Mouse (Mus musculus): ENCODE data around the gene Pygb.
A peak's percentile ranks its signal among the peaks of the same experiment; 100 is the strongest.

Gene Pygb

GRCm38 (mm10) chr2:150793320-150793719 is 6.8 kb downstream of the Pygb start:
- no peak for DNase-seq

DNA sequence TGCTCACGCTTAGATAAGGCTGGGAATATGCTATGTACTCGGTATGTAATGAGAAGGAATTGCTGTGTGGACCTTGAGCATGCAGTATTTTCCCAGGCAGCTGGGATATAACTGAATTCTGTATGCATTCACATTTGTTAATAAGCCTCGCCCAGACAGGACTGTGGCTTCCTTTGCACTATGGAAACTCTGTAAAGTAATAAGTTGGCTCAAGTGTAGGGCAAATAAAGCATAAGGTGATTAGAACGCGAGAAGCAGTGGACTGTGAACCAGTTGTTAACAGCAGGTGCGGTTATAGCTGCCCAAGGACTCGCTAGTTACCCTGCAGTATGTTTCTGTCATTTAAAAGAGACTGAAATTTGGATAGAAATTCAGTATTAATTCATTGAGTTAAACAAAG is 11.5 kb downstream of the Pygb start:
- DNase-seq, result no peak

GRCm38 (mm10) chr2:150800616-150801015 is 14.1 kb downstream of the Pygb start:
- DNase-seq, result no peak

- no peak for DNase-seq
These were observed 16.5 kb downstream of the Pygb start for GRCm38 (mm10) chr2:150803035-150803434.

DNA sequence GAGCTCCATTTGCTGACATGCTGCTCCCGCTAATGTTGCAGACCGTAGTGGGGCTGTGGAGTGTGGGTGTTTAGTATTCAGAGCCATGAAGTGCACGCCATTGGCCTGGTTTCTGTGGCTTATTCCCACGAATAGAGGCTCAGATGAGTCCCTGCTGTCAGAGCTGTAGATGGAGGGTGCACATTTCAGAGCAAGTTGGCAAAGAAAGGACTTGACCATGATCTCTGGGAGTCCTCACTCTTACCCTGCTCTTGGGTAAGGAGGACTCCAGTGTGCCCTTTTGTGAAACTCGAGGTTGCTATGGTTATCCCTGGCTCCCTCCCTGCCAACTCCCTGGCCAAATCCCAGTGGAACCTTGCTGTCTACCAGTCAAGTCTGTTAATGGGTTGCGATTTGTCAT is 21.8 kb downstream of the Pygb start:
- no peak for DNase-seq

DNA sequence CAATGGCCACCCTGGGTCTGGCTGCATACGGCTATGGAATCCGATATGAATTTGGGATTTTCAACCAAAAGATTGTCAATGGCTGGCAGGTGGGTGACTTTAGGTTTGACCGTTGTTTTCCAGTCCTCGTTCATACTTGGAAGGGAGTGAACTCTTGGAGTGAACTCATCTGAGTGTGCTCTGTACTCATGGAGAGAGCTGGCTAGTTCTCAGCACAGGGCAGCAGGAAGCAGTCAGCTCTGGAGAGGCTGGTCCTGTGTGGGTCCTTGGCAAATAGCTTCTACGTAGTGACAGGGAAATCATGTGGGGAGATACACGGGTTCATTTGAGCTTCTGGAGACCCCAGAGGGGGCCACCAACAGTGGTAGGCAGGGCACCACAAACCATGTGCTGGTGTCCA is 22.3 kb downstream of the Pygb start:
- DNase-seq, result no peak

- no peak for DNase-seq
These were observed 24.1 kb downstream of the Pygb start for GRCm38 (mm10) chr2:150810603-150811002.

- DNase-seq, result no peak
These were observed 26.3 kb downstream of the Pygb start for GRCm38 (mm10) chr2:150812816-150813215.

DNA sequence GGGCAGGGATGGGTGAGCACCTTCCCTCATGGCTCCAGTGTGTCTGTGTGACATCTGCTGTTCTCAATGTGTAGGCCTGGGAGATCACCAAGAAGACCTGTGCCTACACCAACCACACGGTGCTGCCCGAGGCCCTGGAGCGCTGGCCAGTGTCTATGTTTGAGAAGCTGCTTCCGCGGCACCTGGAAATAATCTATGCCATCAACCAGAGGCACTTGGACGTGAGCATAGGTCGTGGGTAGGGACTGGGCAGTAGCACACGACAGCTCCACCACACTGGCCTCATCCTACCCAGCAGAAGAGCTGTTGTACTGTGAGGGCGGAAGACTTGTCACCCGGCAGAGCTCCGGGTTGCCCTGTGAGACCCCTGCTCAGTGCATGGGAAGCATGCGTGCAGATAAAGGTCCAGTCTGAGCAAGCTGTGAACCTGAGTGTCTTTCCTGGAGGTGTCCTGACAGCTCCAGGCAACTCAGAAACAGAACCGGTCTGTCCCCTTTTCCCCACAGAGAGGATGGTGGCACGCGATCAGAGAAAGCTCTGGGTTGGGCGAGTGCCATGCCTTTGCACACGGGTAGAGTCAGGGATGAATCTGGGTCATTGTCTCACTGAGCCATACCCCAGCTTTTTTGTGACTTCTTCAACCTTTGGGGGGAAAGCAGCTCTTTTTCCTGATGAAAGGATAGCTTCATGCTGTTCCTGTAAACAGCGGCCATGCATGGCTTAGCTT is 30.3 kb downstream of the Pygb start:
- no peak for DNase-seq

DNA sequence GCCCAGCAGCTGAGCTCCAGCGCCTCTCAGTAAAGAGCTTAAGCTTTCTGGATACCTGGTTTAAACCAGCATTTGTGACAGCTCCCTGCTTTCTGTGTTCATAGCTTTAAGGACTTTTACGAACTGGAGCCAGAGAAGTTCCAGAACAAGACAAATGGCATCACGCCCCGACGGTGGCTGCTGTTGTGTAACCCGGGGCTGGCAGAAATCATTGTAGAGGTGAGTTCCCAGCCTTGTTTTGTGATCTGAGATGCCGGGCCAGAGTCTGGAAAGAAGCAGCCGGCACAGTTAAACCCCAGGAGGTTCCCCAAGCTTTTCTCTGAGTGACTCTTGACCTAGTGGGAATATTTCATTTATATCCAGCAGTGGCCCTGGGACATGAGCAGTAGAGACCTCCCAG is 32.2 kb downstream of the Pygb start:
- no peak for DNase-seq

DNA sequence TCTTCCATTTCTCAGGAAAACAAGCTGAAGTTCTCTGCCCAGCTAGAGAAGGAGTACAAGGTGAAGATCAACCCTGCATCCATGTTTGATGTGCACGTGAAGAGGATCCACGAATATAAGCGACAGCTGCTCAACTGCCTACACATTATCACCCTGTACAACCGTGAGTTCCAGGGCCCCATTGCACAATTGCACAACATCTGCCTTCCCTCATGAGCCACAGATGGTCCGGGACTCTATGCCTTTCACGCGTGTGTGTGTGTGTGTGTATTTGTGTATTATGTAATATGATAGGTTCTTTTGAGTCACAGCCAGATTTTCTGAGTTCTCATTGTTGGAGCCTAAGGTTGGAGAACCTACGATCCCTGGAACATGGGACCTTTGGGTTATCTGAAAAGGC is 34.2 kb downstream of the Pygb start:
- no peak for DNase-seq

- DNase-seq, result no peak
These were observed 36.5 kb downstream of the Pygb start for GRCm38 (mm10) chr2:150822987-150823386.

DNA sequence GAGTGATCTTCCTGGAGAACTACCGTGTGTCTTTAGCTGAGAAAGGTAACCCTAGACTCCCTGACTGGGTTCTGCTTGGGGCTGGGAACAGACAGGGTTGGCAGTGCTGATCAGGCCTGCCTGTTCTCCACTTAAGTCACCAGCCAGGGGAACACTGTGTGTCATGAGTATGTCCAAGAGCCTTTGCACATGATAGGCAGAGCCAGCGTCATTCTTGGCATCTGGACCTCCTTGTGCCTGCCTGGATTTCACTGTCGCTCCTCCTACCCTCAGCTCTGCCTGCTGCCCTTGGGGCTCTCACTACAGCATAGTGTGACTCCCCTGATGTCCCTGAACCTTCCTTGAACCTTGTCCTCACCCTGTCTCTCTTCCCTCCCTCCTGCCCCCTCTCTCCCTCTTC is 39.9 kb downstream of the Pygb start:
- DNase-seq, result no peak

DNA sequence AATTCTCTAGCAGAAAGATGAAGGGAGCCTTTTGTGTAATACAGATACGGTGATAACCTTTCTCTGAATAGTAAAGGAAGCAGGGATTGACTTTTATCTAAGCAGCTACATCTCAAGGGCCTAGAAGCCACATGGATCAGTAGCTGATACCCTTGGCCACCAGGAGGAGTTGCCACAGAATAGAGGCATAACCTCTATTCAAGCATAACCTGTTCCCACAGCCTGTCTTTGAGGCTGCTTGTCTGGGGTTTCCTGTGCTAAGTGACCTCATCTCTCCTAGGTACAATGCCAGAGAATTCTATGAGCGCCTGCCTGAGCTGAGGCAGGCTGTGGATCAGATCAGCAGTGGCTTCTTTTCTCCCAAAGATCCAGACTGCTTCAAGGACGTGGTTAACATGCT is 41.6 kb downstream of the Pygb start:
- DNase-seq, result no peak

DNA sequence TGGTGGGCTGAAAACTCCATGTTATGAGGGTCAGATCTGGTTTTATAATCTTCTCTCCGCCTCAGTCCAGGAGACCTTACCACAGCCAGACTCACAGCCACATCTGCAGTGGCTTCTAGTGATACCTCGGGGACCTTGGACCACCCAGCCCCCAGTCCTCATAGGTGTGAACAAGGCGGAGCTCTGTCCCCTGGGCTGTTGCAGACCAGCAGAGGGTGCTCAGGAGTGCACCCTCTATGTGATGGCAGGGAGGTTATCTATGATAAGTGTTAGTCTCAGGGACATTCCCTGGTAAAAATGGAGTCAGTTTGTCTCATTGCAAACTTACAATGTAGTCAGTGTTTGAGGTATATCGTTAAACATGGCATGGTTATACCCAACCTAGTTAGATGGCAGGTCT is 42.1 kb downstream of the Pygb start:
- no peak for DNase-seq

- DNase-seq, result no peak
These were observed 43.5 kb downstream of the Pygb start for GRCm38 (mm10) chr2:150830011-150830410.

- DNase-seq, result no peak
These were observed 44.4 kb downstream of the Pygb start for GRCm38 (mm10) chr2:150830911-150831441.

GRCm38 (mm10) chr2:150832029-150832428 is 45.5 kb downstream of the Pygb start:
- no peak for DNase-seq

- no peak for DNase-seq
These were observed 48.1 kb downstream of the Pygb start for GRCm38 (mm10) chr2:150834616-150835015.

DNA sequence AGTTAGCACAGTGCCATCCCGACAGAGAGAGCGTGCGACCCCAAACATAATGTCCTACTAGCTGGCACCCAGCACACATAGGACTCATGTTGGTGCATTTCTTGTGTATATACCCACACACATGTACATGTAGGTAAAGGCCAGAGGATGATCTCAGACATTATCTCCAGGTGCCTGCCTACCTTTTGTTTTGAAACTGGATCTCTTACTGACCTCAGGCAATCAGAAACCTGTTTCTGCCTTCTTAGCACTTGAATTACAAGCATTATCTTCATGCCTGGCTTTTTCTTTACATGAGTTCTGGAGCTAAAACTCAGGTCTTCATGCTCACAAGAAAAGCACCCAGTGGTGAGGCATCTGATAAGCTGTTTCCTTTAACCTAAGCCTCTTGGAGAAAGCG is 49.4 kb downstream of the Pygb start:
- DNase-seq, result no peak

DNA sequence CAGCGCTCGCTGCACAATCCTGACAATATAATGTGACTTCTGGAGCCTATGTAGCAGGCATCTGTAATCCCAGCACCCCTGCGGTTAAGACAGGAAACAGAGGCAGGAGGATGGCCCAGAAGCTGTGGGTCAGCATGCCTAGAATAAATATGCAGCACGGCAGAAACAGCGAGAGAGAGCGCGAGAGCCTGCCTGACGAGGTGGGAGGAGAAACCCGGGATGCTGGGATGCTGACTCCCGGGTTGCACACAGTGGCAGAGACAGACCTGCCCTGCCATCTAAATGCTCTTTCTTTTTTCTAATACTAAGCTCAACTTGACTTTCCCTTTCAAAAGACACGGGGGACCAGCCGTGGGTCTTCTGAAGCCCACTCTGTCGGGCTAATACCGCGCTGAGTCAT is 50.4 kb downstream of the Pygb start:
- DNase-seq, result no peak

- no peak for DNase-seq
These were observed 51.2 kb downstream of the Pygb start for GRCm38 (mm10) chr2:150837781-150838180.

GRCm38 (mm10) chr2:150839686-150840471 is 53.3 kb downstream of the Pygb start:
- DNase-seq, result no peak

GRCm38 (mm10) chr2:150841109-150841508 is 54.6 kb downstream of the Pygb start:
- peak; percentile 3 for DNase-seq

Data from right cerebral cortex, postnatal 25 days (tissue).